Mouse (Mus musculus): ENCODE data around the gene Rhbdd1. TPM values are rescaled to one million over a fixed set of nuclear protein-coding genes. Genes with fewer than 3 reads are reported as not detected.

Gene Rhbdd1
- total RNA-seq, 2 experiments from 2014 or later, result 17.3 to 17.7 TPM

- ATAC-seq (replicated peaks; ENCODE audit: poor library complexity, severe bottlenecking), result no peak
Measured at GRCm38 (mm10) chr1:82358871-82359647, 42.8 kb downstream of the Rhbdd1 start.

GRCm38 (mm10) chr1:82359648-82360026 lies 43.4 kb downstream of the Rhbdd1 start:
- no peak for ATAC-seq (replicated peaks; ENCODE audit: poor library complexity, severe bottlenecking)

DNA sequence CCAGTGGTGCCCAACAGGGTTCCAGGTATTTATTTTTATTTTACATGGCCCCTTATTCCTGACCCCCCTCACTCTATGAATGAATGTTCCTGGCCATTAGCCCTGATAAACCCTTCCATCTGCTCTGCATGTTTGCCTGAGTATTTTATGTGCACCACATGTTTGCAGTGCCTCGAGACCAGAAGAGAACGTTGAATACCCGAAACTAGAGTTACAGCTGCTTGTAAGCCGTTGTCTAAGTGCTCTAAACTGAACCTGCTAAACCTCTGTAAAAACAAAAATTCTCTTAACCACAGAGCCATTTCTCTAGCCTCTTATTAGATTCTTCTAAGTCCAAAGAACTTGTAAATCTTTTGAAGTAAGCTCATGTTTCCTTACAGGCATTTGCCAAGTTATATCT lies 45.0 kb downstream of the Rhbdd1 start:
- no peak for ATAC-seq (replicated peaks; ENCODE audit: poor library complexity, severe bottlenecking)

DNA sequence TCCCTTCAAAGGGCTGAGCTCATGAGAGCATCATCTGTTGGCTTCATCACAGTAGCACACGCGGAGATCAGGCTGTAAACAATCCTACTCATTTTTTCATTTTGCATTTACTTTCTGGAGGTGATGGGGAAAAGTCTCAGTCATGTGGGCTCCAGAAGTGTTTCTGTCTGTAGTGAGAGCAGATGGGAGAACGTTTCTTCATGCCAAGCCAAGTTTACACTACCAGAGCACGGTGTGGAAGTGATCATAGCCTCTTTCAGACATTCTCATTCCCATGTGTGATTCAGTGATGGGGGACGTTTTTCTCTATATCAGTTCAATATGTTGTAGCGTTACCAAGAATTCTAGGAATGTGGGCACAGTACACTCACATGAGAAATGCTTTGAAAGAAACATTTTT lies 45.9 kb downstream of the Rhbdd1 start:
- ATAC-seq (replicated peaks; ENCODE audit: poor library complexity, severe bottlenecking), result no peak

- no peak for ATAC-seq (replicated peaks; ENCODE audit: poor library complexity, severe bottlenecking)
Measured at GRCm38 (mm10) chr1:82364047-82364446, 47.8 kb downstream of the Rhbdd1 start.

- no peak for ATAC-seq (replicated peaks; ENCODE audit: poor library complexity, severe bottlenecking)
Measured at GRCm38 (mm10) chr1:82364468-82364867, 48.2 kb downstream of the Rhbdd1 start.

DNA sequence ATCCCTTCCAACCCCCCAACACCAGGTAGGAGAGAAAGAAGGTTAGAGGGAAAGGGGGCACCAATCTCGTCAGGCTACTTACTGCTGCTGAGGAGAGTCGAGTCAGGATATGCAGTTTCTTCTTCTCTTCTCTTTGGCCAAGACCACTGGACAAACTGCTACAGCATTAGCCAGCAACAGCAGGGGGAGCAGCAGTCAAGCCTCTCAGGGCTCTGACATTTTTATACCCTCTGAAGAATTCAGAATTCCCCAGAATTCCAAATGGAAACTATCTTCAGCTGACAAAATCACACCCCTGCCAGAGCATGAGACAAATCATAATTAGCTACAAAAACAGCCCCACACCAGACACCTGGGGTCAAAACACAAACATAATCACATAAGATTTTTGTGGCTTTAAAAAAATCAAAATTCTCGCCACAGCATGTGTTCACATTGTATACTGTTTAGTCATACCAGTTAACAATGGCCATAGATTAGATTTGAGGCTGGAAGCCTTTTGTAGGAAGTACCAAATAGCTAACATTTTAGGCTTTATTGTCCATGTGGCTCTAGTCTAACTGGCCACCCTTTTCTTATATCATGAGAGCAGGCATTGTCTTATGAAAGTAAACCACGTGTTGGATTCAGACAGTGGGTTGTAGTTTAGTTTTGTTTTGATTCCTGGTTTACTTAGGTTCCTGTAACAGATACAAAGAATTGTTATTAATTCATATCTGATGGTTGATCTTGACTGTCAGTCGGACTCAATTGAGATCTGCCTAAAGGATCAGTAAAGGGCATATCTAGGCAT lies 55.6 kb downstream of the Rhbdd1 start:
- ATAC-seq (replicated peaks; ENCODE audit: poor library complexity, severe bottlenecking), result no peak

GRCm38 (mm10) chr1:82373924-82374323 lies 57.7 kb downstream of the Rhbdd1 start:
- no peak for ATAC-seq (replicated peaks; ENCODE audit: poor library complexity, severe bottlenecking)

- no peak for ATAC-seq (replicated peaks; ENCODE audit: poor library complexity, severe bottlenecking)
Measured at GRCm38 (mm10) chr1:82374831-82375358, 58.6 kb downstream of the Rhbdd1 start.

GRCm38 (mm10) chr1:82375452-82375851 lies 59.2 kb downstream of the Rhbdd1 start:
- no peak for ATAC-seq (replicated peaks; ENCODE audit: poor library complexity, severe bottlenecking)

DNA sequence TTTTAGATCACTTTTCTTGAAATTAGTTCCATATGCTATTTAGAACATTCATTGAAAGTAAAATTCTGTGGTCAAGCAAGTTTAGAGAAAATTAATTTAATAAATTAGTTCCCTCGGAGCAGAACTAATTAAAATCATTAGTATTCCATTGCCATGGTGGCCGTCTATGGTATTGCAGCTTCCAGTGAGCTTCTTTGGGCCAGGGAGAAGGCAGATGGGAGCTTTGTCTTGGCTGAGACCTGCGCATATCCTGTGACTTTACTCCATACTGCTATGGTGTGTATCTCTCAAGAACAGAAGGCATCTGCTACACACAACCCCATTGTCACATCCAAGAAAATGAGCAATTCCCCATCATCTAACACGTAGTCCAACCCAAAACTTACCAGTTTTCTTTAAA lies 65.7 kb downstream of the Rhbdd1 start:
- no peak for ATAC-seq (replicated peaks; ENCODE audit: poor library complexity, severe bottlenecking)

- ATAC-seq (replicated peaks; ENCODE audit: poor library complexity, severe bottlenecking), result no peak
Measured at GRCm38 (mm10) chr1:82384106-82384505, 67.9 kb downstream of the Rhbdd1 start.

DNA sequence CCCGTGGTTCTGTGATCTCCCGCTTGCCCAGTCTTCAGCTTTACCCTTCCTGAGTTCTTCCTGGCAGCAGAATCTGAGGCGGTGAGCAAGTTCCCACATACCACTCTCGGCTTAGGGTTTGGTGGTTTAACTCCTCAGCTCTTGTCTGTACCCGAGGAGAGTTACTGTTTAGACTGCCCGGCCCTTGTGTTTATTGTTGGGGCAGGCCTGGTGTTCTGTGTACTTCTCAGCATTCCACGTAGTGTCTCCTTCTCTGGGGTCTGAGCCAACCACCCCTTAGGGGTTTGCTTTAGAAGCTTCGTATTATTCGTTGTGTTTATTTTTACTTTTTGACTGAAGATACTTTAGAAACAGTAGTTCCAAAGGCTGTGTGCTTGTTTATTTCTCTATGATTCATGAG lies 68.8 kb downstream of the Rhbdd1 start:
- ATAC-seq (replicated peaks; ENCODE audit: poor library complexity, severe bottlenecking), result no peak

DNA sequence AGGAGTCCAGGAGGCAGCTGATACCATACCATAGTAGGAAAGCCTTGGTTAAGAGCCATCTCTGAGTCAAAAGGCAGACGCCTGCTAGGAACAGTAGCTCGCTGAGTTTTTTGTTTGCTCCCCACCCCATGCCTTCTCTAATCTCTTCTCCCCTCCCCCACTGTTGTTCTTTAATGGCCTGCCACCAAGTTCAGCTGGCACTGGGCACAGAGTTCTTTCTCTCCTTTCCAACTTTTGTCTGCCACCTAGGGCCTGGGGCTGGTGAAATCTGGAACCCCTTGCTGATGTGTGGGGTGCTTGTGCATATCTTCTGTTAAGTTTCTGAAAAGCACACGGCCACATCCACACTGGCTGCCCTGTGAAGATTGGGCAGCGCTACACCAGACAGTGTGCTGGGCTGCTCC lies 69.6 kb downstream of the Rhbdd1 start:
- ATAC-seq (replicated peaks; ENCODE audit: poor library complexity, severe bottlenecking), result no peak

DNA sequence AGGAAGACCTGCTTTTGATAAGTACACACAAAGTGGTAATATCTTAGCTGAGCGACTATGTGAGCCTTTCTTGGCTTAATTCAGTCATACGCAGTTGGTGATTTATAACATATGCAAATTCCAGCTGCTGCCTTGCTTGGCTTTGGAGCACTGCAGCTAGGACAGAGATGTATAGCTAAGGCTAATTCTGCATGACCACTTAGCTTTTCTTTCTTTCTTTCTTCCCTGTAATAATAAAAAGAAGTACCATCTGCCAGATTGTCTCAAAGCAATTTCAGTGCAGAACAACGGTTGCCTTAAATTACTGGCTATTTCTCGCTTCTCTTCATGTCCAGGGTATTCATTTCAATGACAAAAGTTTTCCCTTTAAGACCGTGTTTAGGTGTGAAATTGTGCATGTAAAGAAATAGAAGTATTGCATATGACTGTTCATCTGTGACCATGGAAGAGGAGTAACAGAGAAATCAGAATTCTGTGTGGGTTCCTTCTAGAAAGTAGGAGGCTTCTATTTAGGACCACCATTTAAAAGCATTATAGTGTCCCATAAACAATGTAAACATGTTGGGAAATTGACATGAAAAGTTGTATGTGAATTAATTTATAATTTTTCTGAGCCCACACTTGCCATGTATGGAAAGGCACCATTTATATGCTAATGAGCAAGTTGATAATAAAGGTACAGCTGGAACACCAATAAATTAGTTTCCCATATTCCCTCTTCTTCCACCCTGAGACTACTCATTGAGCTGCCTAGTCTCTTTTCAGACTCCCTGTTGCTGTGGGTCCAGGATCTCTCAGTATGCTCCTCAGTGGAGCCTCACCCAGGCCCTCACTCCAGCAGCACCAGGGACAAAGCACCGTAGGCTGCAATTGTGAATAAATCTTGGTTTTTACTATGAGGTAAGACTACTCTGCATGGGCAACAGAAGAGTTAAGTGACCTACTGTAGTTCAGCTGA lies 70.8 kb downstream of the Rhbdd1 start:
- ATAC-seq (replicated peaks; ENCODE audit: poor library complexity, severe bottlenecking), result no peak

DNA sequence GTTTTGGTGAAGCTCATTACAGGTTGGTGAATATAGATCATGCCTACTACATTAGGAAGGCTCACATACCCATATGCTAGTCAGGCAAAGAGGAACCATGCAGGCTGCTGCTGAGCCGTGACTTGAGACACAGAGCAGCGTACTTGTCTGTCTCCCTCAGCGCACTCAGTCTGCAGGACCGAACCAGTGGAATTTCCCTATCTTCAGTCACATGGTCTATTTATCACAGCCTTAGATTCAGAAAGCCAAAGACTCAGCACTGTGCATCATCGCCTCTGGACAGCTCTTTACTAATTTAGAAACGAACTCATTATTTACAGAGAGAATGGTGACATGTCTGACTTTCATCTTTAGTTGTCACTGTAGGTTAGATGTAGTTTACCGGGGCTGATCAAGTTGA lies 73.1 kb downstream of the Rhbdd1 start:
- no peak for ATAC-seq (replicated peaks; ENCODE audit: poor library complexity, severe bottlenecking)

DNA sequence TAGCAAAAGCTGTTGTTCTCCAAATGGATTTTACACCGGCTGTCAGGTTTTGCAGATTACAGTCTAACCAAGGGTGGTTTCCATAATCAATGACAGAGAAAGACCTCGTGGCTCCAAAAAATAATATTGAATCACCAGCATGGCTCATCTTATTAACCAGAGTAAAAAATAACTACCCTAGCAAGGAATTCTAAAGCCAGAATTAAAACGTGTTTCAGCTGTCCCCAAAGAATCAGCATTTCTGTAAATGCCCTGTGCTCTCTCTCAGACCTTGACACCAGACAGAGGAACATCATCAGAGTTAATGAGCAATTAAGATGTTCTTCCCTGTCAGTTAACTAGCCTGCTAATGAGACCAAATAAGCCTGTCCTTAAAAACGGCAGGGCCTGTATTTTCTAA lies 79.1 kb downstream of the Rhbdd1 start:
- ATAC-seq (replicated peaks; ENCODE audit: poor library complexity, severe bottlenecking), result no peak

DNA sequence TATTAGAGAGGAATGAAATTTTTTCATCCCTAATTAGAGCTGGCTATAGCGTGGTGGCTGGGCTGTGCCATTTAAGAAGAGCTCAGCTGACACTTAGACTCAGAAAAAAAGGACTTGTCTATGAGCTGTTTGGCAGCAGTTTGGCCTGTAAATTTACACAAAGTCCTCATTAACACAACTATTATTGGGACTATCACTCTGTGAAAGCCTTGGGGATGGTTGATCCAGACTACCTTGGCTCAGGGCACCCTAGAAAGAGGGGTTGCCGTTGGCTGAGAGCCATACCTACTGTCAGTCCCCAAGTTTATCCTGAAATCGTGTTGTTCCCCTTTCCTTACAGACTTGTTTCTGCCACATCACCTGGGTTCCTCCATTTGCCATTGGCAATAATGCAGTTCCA lies 91.5 kb downstream of the Rhbdd1 start:
- no peak for ATAC-seq (replicated peaks; ENCODE audit: poor library complexity, severe bottlenecking)

- ATAC-seq (replicated peaks; ENCODE audit: poor library complexity, severe bottlenecking), result no peak
Measured at GRCm38 (mm10) chr1:82409271-82409670, 93.0 kb downstream of the Rhbdd1 start.

DNA sequence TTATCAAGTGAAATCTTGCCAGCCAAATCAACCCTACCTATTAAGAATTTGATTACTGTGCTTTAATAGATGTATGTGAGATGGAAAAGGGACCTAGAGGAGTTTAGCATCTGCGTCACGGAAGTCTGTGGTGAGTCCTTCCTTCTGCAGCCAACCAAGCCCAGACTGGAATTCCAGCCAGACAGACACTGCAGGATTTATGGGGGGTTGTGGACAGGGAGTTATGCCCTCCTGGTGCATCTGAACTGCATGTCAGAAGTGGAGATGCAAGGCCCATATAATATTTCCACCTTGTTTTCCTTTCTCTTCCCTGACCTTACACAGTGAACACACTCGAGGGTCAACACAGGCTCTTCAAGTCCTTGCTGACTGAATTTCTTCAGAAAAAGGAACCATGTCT lies 94.3 kb downstream of the Rhbdd1 start:
- no peak for ATAC-seq (replicated peaks; ENCODE audit: poor library complexity, severe bottlenecking)

Measured in granulocyte monocyte progenitor cell, adult 5-6 weeks (primary cell).